Mouse (Mus musculus) forebrain, embryonic 14.5 days (tissue): ENCODE data around the gene Timp2. TPM values are rescaled to one million over a fixed set of nuclear protein-coding genes. Genes with fewer than 3 reads are reported as not detected.
A peak's percentile ranks its signal among the peaks of the same experiment; 100 is the strongest.

Experiments used
- ATAC-seq: fragments of 200-750 bp; cut with Nextera tagmentation; 2 replicates; pipeline ENCODE4 v1.8.0; 2017; ENCODE audit warnings: mild to moderate bottlenecking, moderate library complexity
- DNase-seq: peaks from one replicate; pipeline ENCODE4 v3.0.0-alpha.2; 2015; ENCODE audit warnings: low spot score
- H3K27ac ChIP-seq: fragments of 300-500 bp; sonication (generic); 2 replicates; pipeline ENCODE4 v1.5.1; 2014; ENCODE audit warnings: low read depth, mild to moderate bottlenecking, control low read depth, low read length, moderate library complexity
- H3K27me3 ChIP-seq: fragments of 300-500 bp; sonication (generic); replicated peaks from 2 replicates; pipeline ENCODE4 v1.6.1; 2014; ENCODE audit warnings: low read length, control low read depth, mixed read lengths; ENCODE audit not compliant: control insufficient read depth, insufficient read depth
- H3K36me3 ChIP-seq: fragments of 300-500 bp; sonication (generic); 2 replicates; pipeline ENCODE4 v1.6.1; 2014; ENCODE audit warnings: low read length, control low read depth; ENCODE audit not compliant: control insufficient read depth, insufficient read depth
- H3K4me1 ChIP-seq: fragments of 300-500 bp; sonication (generic); 2 replicates; pipeline ENCODE4 v1.6.1; 2014; ENCODE audit warnings: antibody characterized with exemption, low read length, control low read depth; ENCODE audit not compliant: control insufficient read depth, insufficient read depth
- H3K4me2 ChIP-seq: fragments of 300-500 bp; sonication (generic); 2 replicates; pipeline ENCODE4 v1.6.1; 2014; ENCODE audit warnings: mild to moderate bottlenecking, control low read depth, low read length
- H3K4me3 ChIP-seq: fragments of 300-500 bp; sonication (generic); 2 replicates; pipeline ENCODE4 v1.5.1; 2014; ENCODE audit warnings: low read depth, low read length, control low read depth
- H3K9ac ChIP-seq: fragments of 300-500 bp; sonication (generic); 2 replicates; pipeline ENCODE4 v1.6.1; 2014; ENCODE audit warnings: mild to moderate bottlenecking, low read length, control low read depth, moderate library complexity
- H3K9me3 ChIP-seq: fragments of 300-500 bp; sonication (generic); replicated peaks from 2 replicates; pipeline ENCODE4 v1.6.1; 2016; ENCODE audit warnings: low read length, control low read depth, mixed read lengths; ENCODE audit not compliant: control insufficient read depth
- WGBS: fragments of 180-500 bp; shearing (Covaris S2); extraction: QIAGEN DNeasy Blood & Tissue Kit; methylation state at CpG from one replicate; pipeline ENCODE4 v1.1.7; 2014; 5-methylcytosine and 5-hydroxymethylcytosine counted together
- polyA plus RNA-seq: library from polyadenylated mRNA; unstranded; fragments of >200 nt; fragmentation: Nextera tagmentation; extraction: Ambion mirVana; gene quantifications from 2 replicates; pipeline ENCODE4 v1.2.1, GENCODE M21; 2014

Gene Timp2
- polyA plus RNA-seq, 1 experiment from 2014 or later, result 62.9 TPM

GRCm38 (mm10) chr11:118365171-118365570 is 9.6 kb upstream of the Timp2 start:
- no peaks in the 10 kb centered on the region for H3K36me3 ChIP-seq
- H3K4me1 ChIP-seq, result peaks cover 3% of the 10 kb centered on the region; the same call in 1 of the 2 replicates
- WGBS, result 87% methylated on average over 7 of the region's 7 CpGs
- H3K4me2 ChIP-seq, result no peak overlapping the region
- H3K9ac ChIP-seq, result no peak overlapping the region
- H3K4me3 ChIP-seq, result no peak overlapping the region
- DNase-seq (no peak), ATAC-seq (no peak)
- no peaks in the 10 kb centered on the region for H3K27me3 ChIP-seq
- H3K27ac ChIP-seq, result no peak overlapping the region
- H3K9me3 ChIP-seq, result no peaks in the 10 kb centered on the region

GRCm38 (mm10) chr11:118364021-118364420 is 8.5 kb upstream of the Timp2 start:
- H3K9ac ChIP-seq, result no peak overlapping the region
- WGBS, result 87% methylated on average over 4 of the region's 4 CpGs
- no peaks in the 10 kb centered on the region for H3K27me3 ChIP-seq
- no peak overlapping the region for H3K4me3 ChIP-seq
- H3K4me1 ChIP-seq, result peaks cover 3% of the 10 kb centered on the region; the same call in 1 of the 2 replicates
- no peak overlapping the region for H3K27ac ChIP-seq
- H3K9me3 ChIP-seq, result no peaks in the 10 kb centered on the region
- no peaks in the 10 kb centered on the region for H3K36me3 ChIP-seq
- no peak overlapping the region for H3K4me2 ChIP-seq
- DNase-seq (no peak), ATAC-seq (no peak)

DNA sequence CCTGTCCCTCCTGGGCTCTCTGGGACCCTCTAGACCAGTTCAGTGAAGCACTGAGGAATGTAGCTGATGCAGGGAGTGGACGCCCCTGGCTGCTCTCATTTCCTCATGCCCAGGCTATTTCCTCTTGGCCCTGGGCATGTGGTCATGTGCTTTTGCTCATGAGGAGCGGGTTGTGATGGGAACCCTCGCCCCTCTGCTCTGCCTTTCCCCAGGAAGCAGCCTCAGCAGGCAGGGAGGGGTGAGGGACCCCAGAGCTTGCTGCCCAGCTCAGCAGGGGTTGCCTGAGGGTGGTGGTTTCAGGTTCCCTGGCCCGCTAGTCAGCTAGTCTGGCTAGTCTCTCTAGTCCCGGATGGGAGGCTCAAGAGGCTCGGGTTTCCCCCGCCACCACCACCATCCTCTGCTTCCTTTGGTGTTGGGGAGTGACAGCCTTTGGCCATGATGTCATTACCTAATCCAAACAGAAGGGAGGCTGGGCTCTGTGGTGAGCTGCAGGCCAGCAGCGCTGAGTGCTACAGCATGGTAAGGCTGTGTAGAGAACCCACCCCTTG is 7.5 kb upstream of the Timp2 start:
- ATAC-seq, result no peak
- 13% methylated on average over 8 of the region's 8 CpGs for WGBS
- no peak overlapping the region for H3K27ac ChIP-seq
- H3K36me3 ChIP-seq, result no peaks in the 10 kb centered on the region
- no peak for DNase-seq
- no peak overlapping the region for H3K4me2 ChIP-seq
- peaks cover 3% of the 10 kb centered on the region; the same call in 1 of the 2 replicates for H3K4me1 ChIP-seq
- H3K4me3 ChIP-seq, result no peak overlapping the region
- H3K9me3 ChIP-seq, result no peaks in the 10 kb centered on the region
- peak overlapping the region; percentile 35; the same call in 1 of the 2 replicates for H3K9ac ChIP-seq
- H3K27me3 ChIP-seq, result no peaks in the 10 kb centered on the region

DNA sequence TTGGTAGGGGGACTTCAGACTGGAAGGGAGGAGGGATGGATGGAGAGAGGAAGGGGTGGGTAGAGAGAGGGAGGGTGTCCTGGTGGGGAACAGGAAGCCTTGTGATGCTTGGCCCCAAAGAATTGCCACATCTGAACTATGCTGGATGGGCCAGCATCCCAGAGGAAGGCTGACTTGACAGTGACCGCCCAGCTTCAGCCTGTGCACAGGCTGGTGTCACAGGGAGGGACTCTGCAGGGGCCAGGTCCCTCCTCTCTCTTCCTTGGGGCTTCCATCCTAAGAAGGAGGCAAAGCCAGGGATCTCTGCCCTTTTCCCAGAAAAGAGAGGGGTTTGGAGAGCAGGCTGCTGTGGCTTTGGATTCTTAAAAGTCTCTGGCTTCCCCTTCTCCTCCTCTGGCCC is 7.0 kb upstream of the Timp2 start:
- Histone ChIP-seq H3K27ac (no peak overlapping the region), H3K4me3 (no peak overlapping the region), H3K9me3 (no peaks in the 10 kb centered on the region), H3K27me3 (no peaks in the 10 kb centered on the region), H3K4me2 (no peak overlapping the region), H3K4me1 (peaks cover 3% of the 10 kb centered on the region; the same call in 1 of the 2 replicates), H3K36me3 (no peaks in the 10 kb centered on the region), H3K9ac (no peak overlapping the region)
- 90% methylated on average over 1 of the region's 1 CpGs for WGBS
- DNase-seq, result no peak
- no peak for ATAC-seq

GRCm38 (mm10) chr11:118360907-118361341 is 5.4 kb upstream of the Timp2 start:
- Histone ChIP-seq H3K27me3 (no peaks in the 10 kb centered on the region), H3K9ac (no peak overlapping the region), H3K9me3 (no peaks in the 10 kb centered on the region), H3K4me3 (no peak overlapping the region), H3K4me1 (peaks cover 3% of the 10 kb centered on the region; the same call in 1 of the 2 replicates), H3K36me3 (no peaks in the 10 kb centered on the region), H3K4me2 (no peak overlapping the region), H3K27ac (no peak overlapping the region)
- DNase-seq (peak; percentile 77), ATAC-seq (peak; percentile 73)
- 63% methylated on average over 10 of the region's 10 CpGs for WGBS

DNA sequence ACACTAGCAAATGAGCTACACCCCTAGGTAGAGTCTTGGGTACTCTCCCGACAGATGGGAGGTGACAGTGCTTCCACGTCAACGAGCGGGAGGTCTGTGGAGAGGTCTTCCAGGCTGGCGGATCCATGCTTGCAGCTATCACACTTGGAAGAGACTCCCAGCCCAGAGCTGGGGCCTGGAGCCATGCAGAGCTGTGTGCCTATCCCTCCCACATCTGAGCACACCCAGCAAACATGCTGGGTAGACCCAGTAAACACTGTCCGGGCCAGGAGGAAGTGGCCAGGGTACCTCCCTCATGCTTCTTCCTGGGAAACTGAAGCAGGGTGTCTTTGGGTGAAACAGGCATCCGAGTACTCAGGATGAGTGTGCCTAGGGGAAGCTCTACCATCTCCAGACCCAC is 5.0 kb upstream of the Timp2 start:
- no peaks in the 10 kb centered on the region for H3K27me3 ChIP-seq
- DNase-seq, result peak; percentile 35
- WGBS, result 83% methylated on average over 7 of the region's 7 CpGs
- 0 out of 2 replicates have a peak overlapping the region, but pooled peaks have one; percentile 59 for H3K27ac ChIP-seq
- H3K4me1 ChIP-seq, result peaks cover 6% of the 10 kb centered on the region; the same call in 1 of the 2 replicates
- no peaks in the 10 kb centered on the region for H3K9me3 ChIP-seq
- peak; percentile 33; the same call in 1 of the 2 replicates for ATAC-seq
- no peaks in the 10 kb centered on the region for H3K36me3 ChIP-seq
- no peak overlapping the region for H3K4me2 ChIP-seq
- no peak overlapping the region for H3K4me3 ChIP-seq
- H3K9ac ChIP-seq, result no peak overlapping the region

- Histone ChIP-seq H3K4me3 (peak overlapping the region; percentile 78), H3K4me1 (peaks cover 16% of the 10 kb centered on the region; the same call in 1 of the 2 replicates), H3K27me3 (no peaks in the 10 kb centered on the region), H3K9ac (peak overlapping the region; percentile 96), H3K36me3 (no peaks in the 10 kb centered on the region), H3K4me2 (peak overlapping the region; percentile 83), H3K27ac (peak overlapping the region; percentile 90), H3K9me3 (no peaks in the 10 kb centered on the region)
- peak; percentile 96 for ATAC-seq
- WGBS, result under 1% methylated on average over 32 of the region's 43 CpGs
- DNase-seq, result peak; percentile 93
Measured at GRCm38 (mm10) chr11:118355205-118355604, 335 bp downstream of the Timp2 start.

- Histone ChIP-seq H3K9me3 (no peaks in the 10 kb centered on the region), H3K4me1 (peaks cover 16% of the 10 kb centered on the region; the same call in 1 of the 2 replicates), H3K36me3 (no peaks in the 10 kb centered on the region), H3K27me3 (no peaks in the 10 kb centered on the region), H3K4me3 (peak overlapping the region; percentile 78), H3K27ac (peak overlapping the region; percentile 90), H3K4me2 (peak overlapping the region; percentile 83), H3K9ac (peak overlapping the region; percentile 96)
- ATAC-seq (peak; percentile 52; the same call in 1 of the 2 replicates), DNase-seq (peak; percentile 39)
- WGBS, result under 1% methylated on average over 40 of the region's 47 CpGs
Measured at GRCm38 (mm10) chr11:118354636-118355191, 826 bp downstream of the Timp2 start.

DNA sequence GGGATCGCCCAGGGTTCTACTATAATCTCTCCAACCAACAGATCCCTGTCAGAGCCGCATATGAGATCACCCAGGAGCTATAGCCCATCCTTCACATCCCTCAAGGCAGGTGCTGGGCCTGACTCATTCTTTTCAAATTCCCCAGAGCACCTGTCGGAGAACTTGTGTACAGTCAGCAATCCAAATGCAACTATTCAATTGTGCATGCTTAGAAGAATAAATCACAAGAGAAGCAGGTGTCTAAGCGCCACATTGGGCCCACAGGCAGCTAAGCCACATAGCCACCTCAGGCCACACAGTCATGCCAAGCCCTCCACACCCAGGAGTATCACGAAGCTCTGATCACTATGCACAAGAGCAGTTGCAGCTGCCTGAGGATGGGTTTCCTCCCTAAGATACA is 6.0 kb downstream of the Timp2 start:
- Histone ChIP-seq H3K4me2 (no peak overlapping the region), H3K4me1 (peaks cover 23% of the 10 kb centered on the region)
- 92% methylated on average over 5 of the region's 5 CpGs for WGBS

More for the DNA sequence above, 6.0 kb downstream of the Timp2 start:
- Histone ChIP-seq H3K27ac (no peak overlapping the region), H3K9ac (no peak overlapping the region), H3K27me3 (no peaks in the 10 kb centered on the region), H3K36me3 (no peaks in the 10 kb centered on the region), H3K9me3 (no peaks in the 10 kb centered on the region), H3K4me3 (no peak overlapping the region)
- no peak for DNase-seq
- ATAC-seq, result no peak
